Mouse (Mus musculus): ENCODE data around the gene 0610030E20Rik. TPM values are rescaled to one million over a fixed set of nuclear protein-coding genes. Genes with fewer than 3 reads are reported as not detected.

The 0610030E20Rik gene
- polyA plus RNA-seq, 1 experiment, result 1.3 TPM

- Histone ChIP-seq H3K36me3 (ENCODE audit: control insufficient read depth) (peaks cover 36% of the 10 kb centered on the region), H3K4me1 (ENCODE audit: control insufficient read depth) (peaks cover 47% of the 10 kb centered on the region), H3K27me3 (ENCODE audit: control insufficient read depth) (no peaks in the 10 kb centered on the region), H3K4me3 (replicated peaks) (no peak overlapping the region), H3K9me3 (ENCODE audit: control insufficient read depth, low read length) (no peaks in the 10 kb centered on the region)
- TF ChIP-seq GATA1 (IDR thresholded peaks at IDR 0.05; ENCODE audit: low read length), result no peak
- TF ChIP-seq TAL1 (IDR thresholded peaks at IDR 0.05; ENCODE audit: low read length), result no peak
Measured at GRCm38 (mm10) chr6:72364009-72364408, 16.9 kb downstream of the 0610030E20Rik start.

GRCm38 (mm10) chr6:72364985-72365384, 17.9 kb downstream of the 0610030E20Rik start:
- Histone ChIP-seq H3K4me3 (replicated peaks) (no peak overlapping the region), H3K9me3 (ENCODE audit: control insufficient read depth, low read length) (no peaks in the 10 kb centered on the region), H3K4me1 (ENCODE audit: control insufficient read depth) (peaks cover 46% of the 10 kb centered on the region), H3K27me3 (ENCODE audit: control insufficient read depth) (no peaks in the 10 kb centered on the region), H3K36me3 (ENCODE audit: control insufficient read depth) (peaks cover 36% of the 10 kb centered on the region)
- no peak for TF ChIP-seq TAL1 (IDR thresholded peaks at IDR 0.05; ENCODE audit: low read length)
- TF ChIP-seq GATA1 (IDR thresholded peaks at IDR 0.05; ENCODE audit: low read length), result no peak

GRCm38 (mm10) chr6:72366304-72366703, 19.2 kb downstream of the 0610030E20Rik start:
- no peak for TF ChIP-seq GATA1 (IDR thresholded peaks at IDR 0.05; ENCODE audit: low read length)
- no peak for TF ChIP-seq TAL1 (IDR thresholded peaks at IDR 0.05; ENCODE audit: low read length)
- Histone ChIP-seq H3K9me3 (ENCODE audit: control insufficient read depth, low read length) (no peaks in the 10 kb centered on the region), H3K4me1 (ENCODE audit: control insufficient read depth) (peaks cover 42% of the 10 kb centered on the region), H3K4me3 (replicated peaks) (no peak overlapping the region), H3K27me3 (ENCODE audit: control insufficient read depth) (no peaks in the 10 kb centered on the region), H3K36me3 (ENCODE audit: control insufficient read depth) (peaks cover 36% of the 10 kb centered on the region)

GRCm38 (mm10) chr6:72366844-72367443, 19.8 kb downstream of the 0610030E20Rik start, which contains the start of gene Rnf181:
Gene Rnf181, minus strand, starts transcription at chr6:72366956.
- Histone ChIP-seq H3K4me3 (replicated peaks) (no peak within 1 kb of the TSS), H3K4me1 (ENCODE audit: control insufficient read depth) (peaks cover 41% of the 10 kb centered on the region), H3K36me3 (ENCODE audit: control insufficient read depth) (peaks cover 41% of the 10 kb centered on the region), H3K9me3 (ENCODE audit: control insufficient read depth, low read length) (no peaks in the 10 kb centered on the region), H3K27me3 (ENCODE audit: control insufficient read depth) (no peaks in the 10 kb centered on the region)
- no peak for TF ChIP-seq TAL1 (IDR thresholded peaks at IDR 0.05; ENCODE audit: low read length)
- TF ChIP-seq GATA1 (IDR thresholded peaks at IDR 0.05; ENCODE audit: low read length), result no peak

GRCm38 (mm10) chr6:72367460-72367974, 20.4 kb downstream of the 0610030E20Rik start:
- H3K9me3 ChIP-seq (ENCODE audit: control insufficient read depth, low read length), result no peaks in the 10 kb centered on the region
- H3K4me3 ChIP-seq (replicated peaks), result no peak overlapping the region
- no peaks in the 10 kb centered on the region for H3K27me3 ChIP-seq (ENCODE audit: control insufficient read depth)
- peaks cover 45% of the 10 kb centered on the region for H3K4me1 ChIP-seq (ENCODE audit: control insufficient read depth)
- TF ChIP-seq GATA1 (IDR thresholded peaks at IDR 0.05; ENCODE audit: low read length), result no peak
- no peak for TF ChIP-seq TAL1 (IDR thresholded peaks at IDR 0.05; ENCODE audit: low read length)
- peaks cover 46% of the 10 kb centered on the region for H3K36me3 ChIP-seq (ENCODE audit: control insufficient read depth)

GRCm38 (mm10) chr6:72369557-72369956, 22.4 kb downstream of the 0610030E20Rik start:
- no peak for TF ChIP-seq GATA1 (IDR thresholded peaks at IDR 0.05; ENCODE audit: low read length)
- TF ChIP-seq TAL1 (IDR thresholded peaks at IDR 0.05; ENCODE audit: low read length), result no peak
- Histone ChIP-seq H3K4me1 (ENCODE audit: control insufficient read depth) (peaks cover 48% of the 10 kb centered on the region), H3K36me3 (ENCODE audit: control insufficient read depth) (peaks cover 64% of the 10 kb centered on the region), H3K4me3 (replicated peaks) (no peak overlapping the region), H3K9me3 (ENCODE audit: control insufficient read depth, low read length) (no peaks in the 10 kb centered on the region), H3K27me3 (ENCODE audit: control insufficient read depth) (no peaks in the 10 kb centered on the region)

- Histone ChIP-seq H3K36me3 (ENCODE audit: control insufficient read depth) (peaks cover 66% of the 10 kb centered on the region), H3K9me3 (ENCODE audit: control insufficient read depth, low read length) (no peaks in the 10 kb centered on the region), H3K4me1 (ENCODE audit: control insufficient read depth) (peaks cover 50% of the 10 kb centered on the region), H3K4me3 (replicated peaks) (no peak overlapping the region), H3K27me3 (ENCODE audit: control insufficient read depth) (no peaks in the 10 kb centered on the region)
- TF ChIP-seq TAL1 (IDR thresholded peaks at IDR 0.05; ENCODE audit: low read length) (no peak), GATA1 (IDR thresholded peaks at IDR 0.05; ENCODE audit: low read length) (no peak)
Measured at GRCm38 (mm10) chr6:72370091-72370490, 23.0 kb downstream of the 0610030E20Rik start.

GRCm38 (mm10) chr6:72371147-72371546, 24.0 kb downstream of the 0610030E20Rik start:
- Histone ChIP-seq H3K4me3 (replicated peaks) (no peak overlapping the region), H3K36me3 (ENCODE audit: control insufficient read depth) (peaks cover 73% of the 10 kb centered on the region), H3K4me1 (ENCODE audit: control insufficient read depth) (peaks cover 58% of the 10 kb centered on the region), H3K27me3 (ENCODE audit: control insufficient read depth) (no peaks in the 10 kb centered on the region), H3K9me3 (ENCODE audit: control insufficient read depth, low read length) (no peaks in the 10 kb centered on the region)
- TF ChIP-seq GATA1 (IDR thresholded peaks at IDR 0.05; ENCODE audit: low read length) (no peak), TAL1 (IDR thresholded peaks at IDR 0.05; ENCODE audit: low read length) (no peak)

GRCm38 (mm10) chr6:72371571-72371970, 24.5 kb downstream of the 0610030E20Rik start:
- H3K4me3 ChIP-seq (replicated peaks), result no peak overlapping the region
- no peaks in the 10 kb centered on the region for H3K9me3 ChIP-seq (ENCODE audit: control insufficient read depth, low read length)
- no peaks in the 10 kb centered on the region for H3K27me3 ChIP-seq (ENCODE audit: control insufficient read depth)
- H3K36me3 ChIP-seq (ENCODE audit: control insufficient read depth), result peaks cover 76% of the 10 kb centered on the region
- peaks cover 60% of the 10 kb centered on the region for H3K4me1 ChIP-seq (ENCODE audit: control insufficient read depth)
- TF ChIP-seq TAL1 (IDR thresholded peaks at IDR 0.05; ENCODE audit: low read length), result no peak
- TF ChIP-seq GATA1 (IDR thresholded peaks at IDR 0.05; ENCODE audit: low read length), result no peak
